Mouse (Mus musculus) C3H10T1/2 (cell line): Measurements from ENCODE around the gene Olfr132. TPM values are rescaled to one million over a fixed set of nuclear protein-coding genes. Genes with fewer than 3 reads are reported as not detected.

Source experiments
- polyA plus RNA-seq, 2 experiments: library from polyadenylated mRNA; unstranded; fragments of >200 nt; fragmentation: generic; extraction: Trizol; gene quantifications; one replicate each; pipeline ENCODE4 v1.2.1; 2012; ENCODE audit warnings: missing spikeins in 2 of 2

Olfr132 gene
- polyA plus RNA-seq: not detected

DNA sequence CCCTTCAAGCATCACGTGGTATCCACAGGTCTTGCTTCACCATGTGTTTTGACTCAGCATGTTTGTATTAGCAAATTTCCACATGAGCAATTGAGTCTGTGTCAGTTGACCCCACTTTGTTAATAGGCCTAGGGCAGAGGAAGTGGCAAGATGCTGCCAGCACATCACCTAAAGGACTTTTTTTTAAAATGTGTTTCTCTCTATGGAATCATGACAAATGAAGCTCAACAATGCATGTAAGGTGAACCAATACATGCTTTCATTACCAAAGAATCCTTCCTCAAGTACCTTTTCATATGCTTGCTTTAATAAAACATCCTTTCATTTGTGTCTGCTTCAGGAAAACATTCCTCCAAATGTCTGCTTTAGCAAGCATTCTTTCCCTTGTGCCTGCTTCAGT, at the start of gene Olfr132:
Gene Olfr132, minus strand, starts transcription at position 101 of the 400 bp plus-strand sequence.

DNA sequence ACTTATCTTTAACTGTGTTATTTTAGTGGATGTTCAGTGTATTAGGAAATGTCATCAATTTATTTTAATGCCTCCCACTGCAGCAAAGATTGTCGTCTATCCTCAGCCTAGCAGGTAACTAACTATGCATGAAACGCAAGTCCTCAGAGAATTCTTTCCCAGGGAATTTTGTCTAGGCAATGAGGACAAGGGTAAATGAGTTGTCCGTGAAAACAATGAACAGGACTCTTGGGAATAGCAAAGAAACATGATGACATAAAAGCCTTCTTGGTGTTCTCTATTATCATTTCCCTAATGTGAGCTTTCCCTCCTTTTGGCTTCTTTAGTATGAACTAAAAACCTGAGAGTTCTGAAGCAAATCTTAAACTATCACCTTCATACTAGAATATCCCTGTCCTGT, 36.8 kb upstream of the Olfr132 start, which contains the start of gene Olfr134:
Gene Olfr134, plus strand, starts transcription at position 301 of the 400 bp plus-strand sequence.

DNA sequence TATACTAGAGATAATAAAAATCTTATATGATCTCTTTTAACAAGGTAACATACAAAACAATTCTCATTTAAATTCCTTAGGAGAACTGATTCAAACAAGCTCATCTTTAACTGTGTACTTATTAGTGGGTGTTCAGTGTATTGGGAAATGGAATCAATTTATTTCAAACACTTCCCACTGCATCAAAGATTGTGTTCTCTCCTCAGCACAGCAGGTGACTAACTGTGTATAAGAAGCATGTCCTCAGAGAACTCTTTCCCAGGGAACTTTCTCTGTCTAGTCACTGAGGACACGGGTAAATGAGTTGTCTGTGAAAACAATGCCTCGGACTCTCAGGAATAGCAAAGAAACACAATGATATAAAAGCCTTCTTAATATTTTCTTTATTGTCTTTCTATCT, 10.7 kb upstream of the Olfr132 start, which contains the start of gene Olfr133:
Gene Olfr133, plus strand, starts transcription at position 301 of the 400 bp plus-strand sequence.

GRCm38 (mm10) chr17:38088593-38088992, 45.7 kb downstream of the Olfr132 start, which contains the start of gene Olfr131:
Olfr131 (minus strand) TSS chr17:38088693.

Other genes with a start within 250 kb of the Olfr132 start
- gene Olfr127, start 234.1 kb downstream of the Olfr132 start, polyA plus RNA-seq: not detected
- gene Olfr128, start 214.0 kb downstream of the Olfr132 start, polyA plus RNA-seq: not detected
- not detected for gene Olfr761, start 181.4 kb downstream of the Olfr132 start, polyA plus RNA-seq
- gene Olfr129, start 74.4 kb downstream of the Olfr132 start, polyA plus RNA-seq: not detected
- gene Olfr130, start 70.6 kb downstream of the Olfr132 start, polyA plus RNA-seq: not detected
- not detected for gene Olfr131, start 45.8 kb downstream of the Olfr132 start, polyA plus RNA-seq
- not detected for gene Olfr133, start 10.8 kb upstream of the Olfr132 start, polyA plus RNA-seq
- not detected for gene Olfr134, start 36.9 kb upstream of the Olfr132 start, polyA plus RNA-seq
- not detected for gene Olfr135, start 69.8 kb upstream of the Olfr132 start, polyA plus RNA-seq
- not detected for gene Olfr138, start 126.5 kb upstream of the Olfr132 start, polyA plus RNA-seq
- not detected for gene Olfr137, start 173.0 kb upstream of the Olfr132 start, polyA plus RNA-seq
- not detected for gene Olfr136, start 195.3 kb upstream of the Olfr132 start, polyA plus RNA-seq